Mouse (Mus musculus): ENCODE data around the gene Spock1. TPM values are rescaled to one million over a fixed set of nuclear protein-coding genes. Genes with fewer than 3 reads are reported as not detected.

Spock1 gene
- total RNA-seq, 1 experiment from 2014 or later = not detected

GRCm38 (mm10) chr13:57876966-57877365 is 31.2 kb downstream of the Spock1 start:
- no peak for ATAC-seq (ENCODE audit: extremely low read depth, insufficient number of reproducible peaks, low FRiP score, poor library complexity, severe bottlenecking)

- ATAC-seq (ENCODE audit: extremely low read depth, insufficient number of reproducible peaks, low FRiP score, poor library complexity, severe bottlenecking) = no peak
Observed at GRCm38 (mm10) chr13:57870058-57870457, 38.1 kb downstream of the Spock1 start.

- no peak for ATAC-seq (ENCODE audit: extremely low read depth, insufficient number of reproducible peaks, low FRiP score, poor library complexity, severe bottlenecking)
Observed at GRCm38 (mm10) chr13:57867586-57867985, 40.5 kb downstream of the Spock1 start.

GRCm38 (mm10) chr13:57865029-57865428 is 43.1 kb downstream of the Spock1 start:
- ATAC-seq (ENCODE audit: extremely low read depth, insufficient number of reproducible peaks, low FRiP score, poor library complexity, severe bottlenecking) = no peak

- ATAC-seq (ENCODE audit: extremely low read depth, insufficient number of reproducible peaks, low FRiP score, poor library complexity, severe bottlenecking) = no peak
Observed at GRCm38 (mm10) chr13:57858491-57858890, 49.6 kb downstream of the Spock1 start.

- ATAC-seq (ENCODE audit: extremely low read depth, insufficient number of reproducible peaks, low FRiP score, poor library complexity, severe bottlenecking) = no peak
Observed at GRCm38 (mm10) chr13:57857016-57857415, 51.1 kb downstream of the Spock1 start.

GRCm38 (mm10) chr13:57856311-57856853 is 51.8 kb downstream of the Spock1 start:
- no peak for ATAC-seq (ENCODE audit: extremely low read depth, insufficient number of reproducible peaks, low FRiP score, poor library complexity, severe bottlenecking)

- no peak for ATAC-seq (ENCODE audit: extremely low read depth, insufficient number of reproducible peaks, low FRiP score, poor library complexity, severe bottlenecking)
Observed at GRCm38 (mm10) chr13:57855766-57856165, 52.4 kb downstream of the Spock1 start.

GRCm38 (mm10) chr13:57854416-57854815 is 53.7 kb downstream of the Spock1 start:
- no peak for ATAC-seq (ENCODE audit: extremely low read depth, insufficient number of reproducible peaks, low FRiP score, poor library complexity, severe bottlenecking)

- no peak for ATAC-seq (ENCODE audit: extremely low read depth, insufficient number of reproducible peaks, low FRiP score, poor library complexity, severe bottlenecking)
Observed at GRCm38 (mm10) chr13:57853621-57854020, 54.5 kb downstream of the Spock1 start.

- ATAC-seq (ENCODE audit: extremely low read depth, insufficient number of reproducible peaks, low FRiP score, poor library complexity, severe bottlenecking) = no peak
Observed at GRCm38 (mm10) chr13:57853156-57853555, 55.0 kb downstream of the Spock1 start.

GRCm38 (mm10) chr13:57848931-57849330 is 59.2 kb downstream of the Spock1 start:
- no peak for ATAC-seq (ENCODE audit: extremely low read depth, insufficient number of reproducible peaks, low FRiP score, poor library complexity, severe bottlenecking)

GRCm38 (mm10) chr13:57847101-57847500 is 61.0 kb downstream of the Spock1 start:
- no peak for ATAC-seq (ENCODE audit: extremely low read depth, insufficient number of reproducible peaks, low FRiP score, poor library complexity, severe bottlenecking)

- no peak for ATAC-seq (ENCODE audit: extremely low read depth, insufficient number of reproducible peaks, low FRiP score, poor library complexity, severe bottlenecking)
Observed at GRCm38 (mm10) chr13:57846468-57846867, 61.7 kb downstream of the Spock1 start.

GRCm38 (mm10) chr13:57841141-57841848 is 66.8 kb downstream of the Spock1 start:
- no peak for ATAC-seq (ENCODE audit: extremely low read depth, insufficient number of reproducible peaks, low FRiP score, poor library complexity, severe bottlenecking)

GRCm38 (mm10) chr13:57837691-57838437 is 70.3 kb downstream of the Spock1 start:
- no peak for ATAC-seq (ENCODE audit: extremely low read depth, insufficient number of reproducible peaks, low FRiP score, poor library complexity, severe bottlenecking)

- no peak for ATAC-seq (ENCODE audit: extremely low read depth, insufficient number of reproducible peaks, low FRiP score, poor library complexity, severe bottlenecking)
Observed at GRCm38 (mm10) chr13:57831374-57832163, 76.6 kb downstream of the Spock1 start.

- no peak for ATAC-seq (ENCODE audit: extremely low read depth, insufficient number of reproducible peaks, low FRiP score, poor library complexity, severe bottlenecking)
Observed at GRCm38 (mm10) chr13:57830896-57831295, 77.2 kb downstream of the Spock1 start.

GRCm38 (mm10) chr13:57830091-57830490 is 78.0 kb downstream of the Spock1 start:
- no peak for ATAC-seq (ENCODE audit: extremely low read depth, insufficient number of reproducible peaks, low FRiP score, poor library complexity, severe bottlenecking)

Measured in neutrophil, adult 5-6 weeks (primary cell).